Mouse (Mus musculus): Measurements from ENCODE around the gene Als2cl. TPM values are rescaled to one million over a fixed set of nuclear protein-coding genes. Genes with fewer than 3 reads are reported as not detected.

The Als2cl gene
- polyA plus RNA-seq, 1 experiment: 2.1 TPM

- no peaks in the 10 kb centered on the region for H3K9me3 ChIP-seq
These were observed 58.1 kb downstream of the Als2cl start for GRCm38 (mm10) chr9:110937506-110938490.

DNA sequence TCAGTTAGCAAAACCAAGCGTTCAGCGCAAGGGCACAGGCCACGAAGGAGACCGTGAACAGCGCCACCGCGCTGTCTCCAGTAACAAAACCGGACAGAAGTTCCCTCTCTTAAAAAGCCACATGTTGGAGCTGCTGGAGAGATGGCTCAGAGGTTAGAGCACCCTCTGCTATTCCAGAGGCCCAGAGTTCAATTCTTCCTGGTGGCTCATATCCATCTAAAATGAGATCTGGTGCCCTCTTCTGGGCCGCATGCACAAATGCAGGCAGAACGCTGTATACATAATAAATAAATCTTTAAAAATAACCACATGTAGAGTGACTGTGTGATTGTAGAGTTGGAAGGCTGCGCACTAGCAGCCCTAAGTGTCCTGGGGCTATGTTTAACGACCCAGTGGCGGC lies 64.6 kb downstream of the Als2cl start:
- peaks cover 13% of the 10 kb centered on the region for H3K4me1 ChIP-seq
- no peak for TF ChIP-seq FLI1 (IDR thresholded peaks at IDR 0.05; ENCODE audit: low read length)
- TF ChIP-seq GATA1 (IDR thresholded peaks at IDR 0.05; ENCODE audit: borderline replicate concordance, low read length): no peak
- no peaks in the 10 kb centered on the region for H3K9me3 ChIP-seq
- H3K27me3 ChIP-seq (replicated peaks): peaks cover 38% of the 10 kb centered on the region
- H3K36me3 ChIP-seq (replicated peaks; ENCODE audit: low read length): no peaks in the 10 kb centered on the region
- H3K4me3 ChIP-seq (replicated peaks): no peak overlapping the region

More at GRCm38 (mm10) chr9:110937506-110938490, 58.1 kb downstream of the Als2cl start:
- Histone ChIP-seq H3K4me3 (replicated peaks) (no peak overlapping the region), H3K27me3 (replicated peaks) (peaks cover 39% of the 10 kb centered on the region), H3K36me3 (replicated peaks; ENCODE audit: low read length) (no peaks in the 10 kb centered on the region), H3K4me1 (no peaks in the 10 kb centered on the region)
- TF ChIP-seq FLI1 (IDR thresholded peaks at IDR 0.05; ENCODE audit: low read length): no peak
- TF ChIP-seq GATA1 (IDR thresholded peaks at IDR 0.05; ENCODE audit: borderline replicate concordance, low read length): no peak

- H3K9me3 ChIP-seq: 0 out of 2 replicates have a peak, but pooled peaks cover 2% of the 10 kb centered on the region
- H3K27me3 ChIP-seq (replicated peaks): peaks cover 38% of the 10 kb centered on the region
These were observed 65.7 kb downstream of the Als2cl start for GRCm38 (mm10) chr9:110945343-110945742.

DNA sequence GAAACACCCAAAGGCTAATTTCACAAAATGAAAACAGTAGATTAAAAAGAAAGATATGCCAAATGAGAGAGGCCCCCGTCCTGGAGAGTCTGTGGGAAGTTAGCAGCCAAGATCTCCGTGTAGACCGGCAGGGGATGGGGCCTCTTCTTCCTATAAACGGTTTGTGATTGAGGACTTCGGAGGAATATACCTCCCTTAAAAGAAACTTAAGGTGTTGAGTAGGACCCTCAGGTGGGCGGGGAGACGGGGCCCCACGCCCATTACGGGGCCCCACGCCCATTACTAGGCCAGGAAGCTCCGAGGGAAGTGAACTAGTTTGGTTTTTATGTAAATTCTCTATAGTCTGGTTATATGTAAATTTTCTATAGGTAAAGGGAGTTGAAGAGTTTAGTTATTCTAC lies 66.3 kb downstream of the Als2cl start, which contains the start of gene Tdgf1:
TSS of gene Tdgf1 (minus strand) at position 233 of the 400 bp plus-strand sequence.
- peaks cover 17% of the 10 kb centered on the region for H3K4me1 ChIP-seq
- 0 out of 2 replicates have a peak, but pooled peaks cover 2% of the 10 kb centered on the region for H3K9me3 ChIP-seq
- TF ChIP-seq GATA1 (IDR thresholded peaks at IDR 0.05; ENCODE audit: borderline replicate concordance, low read length) (no peak), FLI1 (IDR thresholded peaks at IDR 0.05; ENCODE audit: low read length) (no peak)
- no peak within 1 kb of the TSS for H3K4me3 ChIP-seq (replicated peaks)
- H3K36me3 ChIP-seq (replicated peaks; ENCODE audit: low read length): no peaks in the 10 kb centered on the region
- peaks cover 38% of the 10 kb centered on the region for H3K27me3 ChIP-seq (replicated peaks)

More at GRCm38 (mm10) chr9:110945343-110945742, 65.7 kb downstream of the Als2cl start:
- TF ChIP-seq GATA1 (IDR thresholded peaks at IDR 0.05; ENCODE audit: borderline replicate concordance, low read length) (no peak), FLI1 (IDR thresholded peaks at IDR 0.05; ENCODE audit: low read length) (no peak)
- Histone ChIP-seq H3K36me3 (replicated peaks; ENCODE audit: low read length) (no peaks in the 10 kb centered on the region), H3K4me1 (peaks cover 15% of the 10 kb centered on the region), H3K4me3 (replicated peaks) (no peak overlapping the region)

DNA sequence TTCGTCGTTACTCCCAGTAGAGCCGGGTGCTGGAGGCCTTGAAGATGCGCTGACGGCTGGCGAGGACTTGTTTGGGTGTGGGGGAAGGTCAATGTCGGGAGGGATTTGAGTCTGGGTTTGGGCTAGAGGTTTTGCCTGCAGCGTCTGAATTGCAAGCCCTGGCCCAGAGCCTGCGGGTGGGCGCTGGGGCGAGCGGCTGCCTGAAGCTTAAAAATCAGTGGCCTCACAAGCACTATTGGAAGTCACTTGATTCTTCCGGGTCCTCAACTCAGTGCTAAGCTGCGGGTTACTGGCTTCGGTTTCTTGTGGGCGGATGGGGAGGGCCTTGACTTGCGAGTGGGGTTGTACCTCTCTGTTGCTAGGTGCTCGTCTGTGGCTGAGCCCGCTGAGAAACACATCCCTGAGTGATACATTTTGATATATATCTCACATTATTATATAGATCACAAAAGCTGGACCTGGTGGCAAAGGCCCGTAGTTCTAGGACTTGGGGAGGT lies 66.9 kb downstream of the Als2cl start:
- Histone ChIP-seq H3K4me1 (peaks cover 23% of the 10 kb centered on the region), H3K27me3 (replicated peaks) (peaks cover 34% of the 10 kb centered on the region), H3K36me3 (replicated peaks; ENCODE audit: low read length) (no peaks in the 10 kb centered on the region), H3K4me3 (replicated peaks) (no peak overlapping the region), H3K9me3 (0 out of 2 replicates have a peak, but pooled peaks cover 2% of the 10 kb centered on the region)
- TF ChIP-seq FLI1 (IDR thresholded peaks at IDR 0.05; ENCODE audit: low read length) (no peak), GATA1 (IDR thresholded peaks at IDR 0.05; ENCODE audit: borderline replicate concordance, low read length) (no peak)

GRCm38 (mm10) chr9:110947261-110947661 lies 67.6 kb downstream of the Als2cl start:
- H3K9me3 ChIP-seq: 0 out of 2 replicates have a peak, but pooled peaks cover 2% of the 10 kb centered on the region
- no peak for TF ChIP-seq GATA1 (IDR thresholded peaks at IDR 0.05; ENCODE audit: borderline replicate concordance, low read length)
- no peak for TF ChIP-seq FLI1 (IDR thresholded peaks at IDR 0.05; ENCODE audit: low read length)
- H3K4me3 ChIP-seq (replicated peaks): no peak overlapping the region
- peaks cover 28% of the 10 kb centered on the region for H3K27me3 ChIP-seq (replicated peaks)
- H3K4me1 ChIP-seq: peaks cover 30% of the 10 kb centered on the region
- H3K36me3 ChIP-seq (replicated peaks; ENCODE audit: low read length): no peaks in the 10 kb centered on the region

DNA sequence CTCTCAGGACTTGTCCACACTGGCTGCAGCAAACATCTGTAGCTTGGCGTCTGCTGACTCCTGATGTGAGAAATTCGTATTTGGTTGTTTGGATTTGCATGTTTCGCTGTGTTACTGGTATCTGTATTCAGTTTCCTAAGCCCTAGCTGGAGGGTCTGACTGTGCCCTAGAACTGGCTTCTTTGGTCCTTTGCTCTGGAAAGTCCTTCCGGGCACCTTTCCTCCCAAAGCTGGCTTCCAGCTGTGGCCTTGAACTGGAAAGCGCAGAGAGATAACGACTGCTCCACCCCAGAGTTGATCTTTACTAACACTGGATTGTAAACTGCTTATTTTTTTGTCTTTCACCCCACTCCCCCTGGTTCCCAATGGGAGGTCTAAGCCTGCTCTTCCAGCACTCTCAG lies 68.2 kb downstream of the Als2cl start:
- peaks cover 36% of the 10 kb centered on the region for H3K4me1 ChIP-seq
- H3K9me3 ChIP-seq: 0 out of 2 replicates have a peak, but pooled peaks cover 2% of the 10 kb centered on the region
- no peaks in the 10 kb centered on the region for H3K36me3 ChIP-seq (replicated peaks; ENCODE audit: low read length)
- H3K27me3 ChIP-seq (replicated peaks): peaks cover 26% of the 10 kb centered on the region
- TF ChIP-seq FLI1 (IDR thresholded peaks at IDR 0.05; ENCODE audit: low read length) (no peak), GATA1 (IDR thresholded peaks at IDR 0.05; ENCODE audit: borderline replicate concordance, low read length) (no peak)
- no peak overlapping the region for H3K4me3 ChIP-seq (replicated peaks)

DNA sequence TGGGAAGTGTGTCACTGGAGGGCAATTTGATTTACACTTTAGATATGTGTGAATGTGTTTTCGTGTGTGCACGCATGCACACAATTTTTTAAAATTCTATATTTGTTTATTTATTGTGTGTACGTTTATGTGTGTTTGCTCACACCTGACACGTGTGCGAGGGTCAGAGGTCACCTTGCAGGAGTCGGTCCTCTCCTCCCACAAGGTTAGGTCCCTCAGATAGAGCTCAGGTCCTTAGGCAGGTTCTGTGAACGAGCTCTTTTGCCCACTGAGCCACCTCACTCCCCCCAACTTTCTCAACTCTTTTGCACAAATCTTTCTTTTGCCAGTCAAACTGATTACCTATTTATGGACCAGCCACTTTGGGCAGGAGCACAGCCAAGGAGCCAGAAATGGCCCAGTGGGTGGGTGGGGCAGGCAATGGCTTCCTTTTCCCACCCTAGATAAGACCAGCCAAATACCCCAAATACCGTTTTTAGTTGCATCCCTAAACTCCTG lies 69.2 kb downstream of the Als2cl start:
- H3K9me3 ChIP-seq: 0 out of 2 replicates have a peak, but pooled peaks cover 2% of the 10 kb centered on the region
- H3K36me3 ChIP-seq (replicated peaks; ENCODE audit: low read length): no peaks in the 10 kb centered on the region
- peaks cover 45% of the 10 kb centered on the region for H3K4me1 ChIP-seq
- H3K27me3 ChIP-seq (replicated peaks): peaks cover 32% of the 10 kb centered on the region
- no peak for TF ChIP-seq GATA1 (IDR thresholded peaks at IDR 0.05; ENCODE audit: borderline replicate concordance, low read length)
- TF ChIP-seq FLI1 (IDR thresholded peaks at IDR 0.05; ENCODE audit: low read length): no peak
- H3K4me3 ChIP-seq (replicated peaks): no peak overlapping the region

DNA sequence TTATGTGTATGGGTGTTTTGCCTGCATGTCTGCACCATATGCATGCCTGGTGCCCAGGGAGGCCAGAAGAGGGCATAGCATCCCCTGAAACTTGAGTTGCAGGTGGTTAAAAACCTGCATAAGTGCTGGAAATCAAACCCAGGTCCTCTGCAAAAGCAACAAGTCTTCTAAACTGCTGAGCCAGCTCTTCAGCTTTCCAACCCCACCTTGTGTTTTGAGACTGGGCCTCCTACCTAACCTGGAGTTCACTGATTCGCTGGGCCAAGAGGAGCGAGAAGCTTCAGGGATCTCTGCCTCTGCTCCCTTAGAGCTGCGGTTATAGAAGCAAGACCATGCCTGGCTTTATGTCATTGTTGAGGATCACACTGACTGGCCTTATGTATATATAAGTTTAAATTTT lies 70.4 kb downstream of the Als2cl start:
- TF ChIP-seq FLI1 (IDR thresholded peaks at IDR 0.05; ENCODE audit: low read length) (no peak), GATA1 (IDR thresholded peaks at IDR 0.05; ENCODE audit: borderline replicate concordance, low read length) (no peak)
- Histone ChIP-seq H3K4me3 (replicated peaks) (no peak overlapping the region), H3K4me1 (peaks cover 54% of the 10 kb centered on the region), H3K36me3 (replicated peaks; ENCODE audit: low read length) (no peaks in the 10 kb centered on the region), H3K27me3 (replicated peaks) (peaks cover 41% of the 10 kb centered on the region), H3K9me3 (0 out of 2 replicates have a peak, but pooled peaks cover 2% of the 10 kb centered on the region)

Other genes starting within 250 kb of the Als2cl start
- 102 and 106 TPM in 2 replicates for gene Nbeal2, start 225.7 kb upstream of the Als2cl start, polyA plus RNA-seq (2012; ENCODE audit: insufficient read depth, low replicate concordance)
- gene Ccdc12, start 223.4 kb upstream of the Als2cl start, polyA plus RNA-seq (2012; ENCODE audit: insufficient read depth, low replicate concordance): 77.7 and 537 TPM in 2 replicates
- not detected in 2 replicates for gene Myl3, start 138.0 kb upstream of the Als2cl start, polyA plus RNA-seq (2012; ENCODE audit: insufficient read depth, low replicate concordance)
- gene Pth1r, start 132.7 kb upstream of the Als2cl start, polyA plus RNA-seq (2012; ENCODE audit: insufficient read depth, low replicate concordance): 0.11 TPM in 1 of 2 replicates, not detected in the other
- not detected in 2 replicates for gene Prss42, start 81.7 kb upstream of the Als2cl start, polyA plus RNA-seq (2012; ENCODE audit: insufficient read depth, low replicate concordance)
- not detected in 2 replicates for gene Prss44, start 65.9 kb upstream of the Als2cl start, polyA plus RNA-seq (2012; ENCODE audit: insufficient read depth, low replicate concordance)
- not detected in 2 replicates for gene Prss43, start 53.2 kb upstream of the Als2cl start, polyA plus RNA-seq (2012; ENCODE audit: insufficient read depth, low replicate concordance)
- gene Prss45, start 45.3 kb upstream of the Als2cl start, polyA plus RNA-seq (2012; ENCODE audit: insufficient read depth, low replicate concordance): not detected in 2 replicates
- not detected in 2 replicates for gene Prss46, start 35.4 kb upstream of the Als2cl start, polyA plus RNA-seq (2012; ENCODE audit: insufficient read depth, low replicate concordance)
- gene Prss50, start 21.9 kb upstream of the Als2cl start, polyA plus RNA-seq (2012; ENCODE audit: insufficient read depth, low replicate concordance): 0.70 TPM in 1 of 2 replicates, not detected in the other
- gene Tmie, start 243 bp downstream of the Als2cl start, polyA plus RNA-seq (2012; ENCODE audit: insufficient read depth, low replicate concordance): 2.2 and 4.5 TPM in 2 replicates
- not detected in 2 replicates for gene Fam240a, start 37.0 kb downstream of the Als2cl start, polyA plus RNA-seq (2012; ENCODE audit: insufficient read depth, low replicate concordance)
- gene Tdgf1, start 66.3 kb downstream of the Als2cl start, polyA plus RNA-seq (2012; ENCODE audit: insufficient read depth, low replicate concordance): not detected in 2 replicates
- gene Lrrc2, start 71.7 kb downstream of the Als2cl start, polyA plus RNA-seq (2012; ENCODE audit: insufficient read depth, low replicate concordance): not detected in 2 replicates
- gene Rtp3, start 110.7 kb downstream of the Als2cl start, polyA plus RNA-seq (2012; ENCODE audit: insufficient read depth, low replicate concordance): not detected in 2 replicates
- 7.6 TPM in 1 of 2 replicates, not detected in the other for gene Ltf, start 139.4 kb downstream of the Als2cl start, polyA plus RNA-seq (2012; ENCODE audit: insufficient read depth, low replicate concordance)
- 1.6 TPM in 1 of 2 replicates, not detected in the other for gene Ccrl2, start 177.6 kb downstream of the Als2cl start, polyA plus RNA-seq (2012; ENCODE audit: insufficient read depth, low replicate concordance)
- 28.3 and 112 TPM in 2 replicates for gene Lrrfip2, start 237.7 kb downstream of the Als2cl start, polyA plus RNA-seq (2012; ENCODE audit: insufficient read depth, low replicate concordance)

Data from megakaryocyte, embryonic 14.5 days (primary cell).